Mouse (Mus musculus) heart, postnatal 0 days (tissue): ENCODE measurements around the gene Syt3.

Source experiments
- CTCF ChIP-seq: IDR thresholded peaks from 2 replicates; pipeline ENCODE4 v1.5.1; 2016; ENCODE audit warnings: antibody characterized with exemption, control low read depth, low read depth
- EP300 ChIP-seq: IDR thresholded peaks from 2 replicates; pipeline ENCODE4 v1.6.1; 2016; ENCODE audit warnings: antibody characterized with exemption, low read depth

DNA sequence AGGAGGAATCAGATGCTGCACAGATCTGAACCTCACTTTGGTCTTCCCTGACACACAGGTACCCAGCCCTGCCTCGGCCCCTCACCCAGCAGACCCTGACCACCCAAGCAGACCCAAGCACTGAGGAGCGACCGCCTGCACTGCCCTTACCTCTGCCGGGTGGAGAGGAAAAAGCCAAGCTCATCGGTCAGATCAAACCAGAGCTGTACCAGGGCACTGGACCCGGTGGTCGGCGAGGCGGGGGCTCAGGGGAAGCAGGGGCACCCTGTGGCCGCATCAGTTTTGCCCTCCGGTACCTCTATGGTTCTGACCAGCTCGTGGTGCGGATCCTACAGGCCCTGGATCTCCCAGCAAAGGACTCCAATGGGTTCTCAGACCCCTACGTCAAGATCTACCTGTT lies 8.4 kb downstream of the Syt3 start:
- no peak for TF ChIP-seq EP300
- TF ChIP-seq CTCF = no peak
